Mouse (Mus musculus): ENCODE results near the gene H2al3. TPM values are rescaled to one million over a fixed set of nuclear protein-coding genes. Genes with fewer than 3 reads are reported as not detected.

The H2al3 gene
- polyA plus RNA-seq, 1 experiment: not detected

GRCm38 (mm10) chrX:9875519-9875918, 26.0 kb downstream of the H2al3 start:
- Histone ChIP-seq H3K9me3 (replicated peaks; ENCODE audit: control insufficient read depth, insufficient read depth, low read length, poor library complexity, severe bottlenecking) (no peaks in the 10 kb centered on the region), H3K9ac (ENCODE audit: low read depth, poor library complexity, severe bottlenecking) (no peak overlapping the region), H3K27ac (ENCODE audit: insufficient read depth, low read length) (no peak overlapping the region), H3K4me3 (ENCODE audit: low read depth, low read length) (no peak overlapping the region), H3K27me3 (ENCODE audit: control insufficient read depth, insufficient read depth, low read length, poor library complexity, severe bottlenecking) (no peaks in the 10 kb centered on the region), H3K36me3 (ENCODE audit: control insufficient read depth, insufficient read depth, low read length, poor library complexity, severe bottlenecking) (no peaks in the 10 kb centered on the region), H3K4me1 (ENCODE audit: control insufficient read depth, insufficient read depth, low read length) (no peaks in the 10 kb centered on the region)
- TF ChIP-seq CTCF (IDR thresholded peaks at IDR 0.05; ENCODE audit: low read depth, low read length) (no peak), POLR2A (IDR thresholded peaks at IDR 0.05; ENCODE audit: insufficient read depth, low read length) (no peak), EP300 (IDR thresholded peaks at IDR 0.05; ENCODE audit: insufficient read depth, low read depth, low read length) (no peak)

- Histone ChIP-seq H3K27me3 (ENCODE audit: control insufficient read depth, insufficient read depth, low read length, poor library complexity, severe bottlenecking) (no peaks in the 10 kb centered on the region), H3K36me3 (ENCODE audit: control insufficient read depth, insufficient read depth, low read length, poor library complexity, severe bottlenecking) (no peaks in the 10 kb centered on the region)
Measured at GRCm38 (mm10) chrX:9885322-9885721, 35.8 kb downstream of the H2al3 start, which contains the start of gene Sytl5. TSS of gene Sytl5 (plus strand) at chrX:9885622.

More at GRCm38 (mm10) chrX:9885322-9885721, 35.8 kb downstream of the H2al3 start, which contains the start of gene Sytl5:
- H3K9ac ChIP-seq (ENCODE audit: low read depth, poor library complexity, severe bottlenecking): no peak within 1 kb of the TSS
- H3K9me3 ChIP-seq (replicated peaks; ENCODE audit: control insufficient read depth, insufficient read depth, low read length, poor library complexity, severe bottlenecking): no peaks in the 10 kb centered on the region
- H3K27ac ChIP-seq (ENCODE audit: insufficient read depth, low read length): no peak within 1 kb of the TSS
- no peak within 1 kb of the TSS for H3K4me3 ChIP-seq (ENCODE audit: low read depth, low read length)
- TF ChIP-seq POLR2A (IDR thresholded peaks at IDR 0.05; ENCODE audit: insufficient read depth, low read length) (no peak), CTCF (IDR thresholded peaks at IDR 0.05; ENCODE audit: low read depth, low read length) (no peak), EP300 (IDR thresholded peaks at IDR 0.05; ENCODE audit: insufficient read depth, low read depth, low read length) (no peak)
- no peaks in the 10 kb centered on the region for H3K4me1 ChIP-seq (ENCODE audit: control insufficient read depth, insufficient read depth, low read length)

Other genes starting within 250 kb of the H2al3 start
- gene Dynlt3, start 186.7 kb upstream of the H2al3 start, polyA plus RNA-seq (2011; ENCODE audit: insufficient read depth, insufficient read length, low read depth, missing spikeins): 50.2 and 62.4 TPM in 2 replicates
- not detected in 2 replicates for gene Hypm, start 2.8 kb upstream of the H2al3 start, polyA plus RNA-seq (2011; ENCODE audit: insufficient read depth, insufficient read length, low read depth, missing spikeins)
- not detected in 2 replicates for gene Sytl5, start 35.9 kb downstream of the H2al3 start, polyA plus RNA-seq (2011; ENCODE audit: insufficient read depth, insufficient read length, low read depth, missing spikeins)